Mouse (Mus musculus) liver, adult 2 months (tissue): ENCODE data around the gene Xylt1.

Experiments
- CTCF ChIP-seq: fragments of 200-500 bp; IDR thresholded peaks from 2 replicates; pipeline ENCODE4 v1.5.1; 2011; ENCODE audit warnings: low read depth, low read length, control low read depth
- POLR2A ChIP-seq: fragments of 200-500 bp; IDR thresholded peaks from 2 replicates; pipeline ENCODE4 v1.6.1; 2011; ENCODE audit warnings: low read length, control low read depth; ENCODE audit not compliant: insufficient read depth; ENCODE audit errors: extremely low read depth

DNA sequence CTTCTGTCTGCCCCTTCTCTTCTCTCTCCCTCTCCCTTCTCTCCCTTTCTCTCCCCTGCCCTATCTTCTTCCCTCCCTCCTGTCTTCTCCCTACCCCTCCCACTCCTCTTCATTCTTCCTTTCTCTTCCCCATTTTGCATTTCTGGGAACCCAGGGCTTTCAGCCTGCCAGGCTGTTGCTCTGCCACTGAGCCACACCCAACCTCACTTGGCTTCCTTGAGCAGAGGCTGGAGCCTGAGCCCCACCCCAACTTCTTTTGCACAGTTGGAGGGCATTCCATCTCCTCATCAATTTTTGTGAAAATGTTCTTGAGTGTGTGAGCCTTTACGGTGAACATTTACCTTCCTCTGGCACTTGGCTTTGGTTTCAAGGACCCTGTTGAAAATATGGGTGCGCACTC, 31.1 kb downstream of the Xylt1 start:
- TF ChIP-seq CTCF (no peak), POLR2A (no peak)
